Mouse (Mus musculus): ENCODE results near the gene Castor1. TPM values are rescaled to one million over a fixed set of nuclear protein-coding genes. Genes with fewer than 3 reads are reported as not detected.

The Castor1 gene
- polyA plus RNA-seq, 1 experiment from 2014 or later: 1.7 TPM

- no peaks in the 10 kb centered on the region for H3K9me3 ChIP-seq
- no peaks in the 10 kb centered on the region for H3K36me3 ChIP-seq
- H3K4me1 ChIP-seq: peaks cover 16% of the 10 kb centered on the region
- DNase-seq (ENCODE audit: low spot score): no peak
- H3K4me3 ChIP-seq: no peak overlapping the region
- 73% methylated on average over 5 of the region's 5 CpGs for WGBS
- H3K27me3 ChIP-seq (ENCODE audit: insufficient read depth, poor library complexity, severe bottlenecking): peaks cover 11% of the 10 kb centered on the region
- H3K27ac ChIP-seq: no peak overlapping the region
Observed at GRCm38 (mm10) chr11:4226569-4227325, 8.7 kb downstream of the Castor1 start.

GRCm38 (mm10) chr11:4228463-4228862, 10.4 kb downstream of the Castor1 start:
- 31% methylated on average over 8 of the region's 8 CpGs for WGBS
- Histone ChIP-seq H3K9me3 (no peaks in the 10 kb centered on the region), H3K36me3 (no peaks in the 10 kb centered on the region), H3K4me1 (peaks cover 18% of the 10 kb centered on the region), H3K4me3 (no peak overlapping the region), H3K27me3 (ENCODE audit: insufficient read depth, poor library complexity, severe bottlenecking) (peaks cover 10% of the 10 kb centered on the region), H3K27ac (no peak overlapping the region)
- no peak for DNase-seq (ENCODE audit: low spot score)

GRCm38 (mm10) chr11:4229841-4230240, 11.8 kb downstream of the Castor1 start:
- peaks cover 14% of the 10 kb centered on the region for H3K4me1 ChIP-seq
- no peaks in the 10 kb centered on the region for H3K36me3 ChIP-seq
- peaks cover 5% of the 10 kb centered on the region for H3K27me3 ChIP-seq (ENCODE audit: insufficient read depth, poor library complexity, severe bottlenecking)
- no peak overlapping the region for H3K4me3 ChIP-seq
- no peak for DNase-seq (ENCODE audit: low spot score)
- no peaks in the 10 kb centered on the region for H3K9me3 ChIP-seq
- no peak overlapping the region for H3K27ac ChIP-seq
- 51% methylated on average over 4 of the region's 4 CpGs for WGBS

GRCm38 (mm10) chr11:4231435-4231834, 13.4 kb downstream of the Castor1 start:
- Histone ChIP-seq H3K9me3 (no peaks in the 10 kb centered on the region), H3K27ac (no peak overlapping the region), H3K4me3 (no peak overlapping the region), H3K27me3 (ENCODE audit: insufficient read depth, poor library complexity, severe bottlenecking) (no peaks in the 10 kb centered on the region; the same call in 1 of the 2 replicates), H3K36me3 (no peaks in the 10 kb centered on the region), H3K4me1 (peaks cover 14% of the 10 kb centered on the region)
- WGBS: 87% methylated on average over 2 of the region's 2 CpGs
- no peak for DNase-seq (ENCODE audit: low spot score)

GRCm38 (mm10) chr11:4232644-4233043, 14.6 kb downstream of the Castor1 start:
- 48% methylated on average over 12 of the region's 12 CpGs for WGBS
- H3K9me3 ChIP-seq: no peaks in the 10 kb centered on the region
- H3K4me1 ChIP-seq: peaks cover 14% of the 10 kb centered on the region
- H3K4me3 ChIP-seq: no peak overlapping the region
- DNase-seq (ENCODE audit: low spot score): no peak
- no peaks in the 10 kb centered on the region; the same call in 1 of the 2 replicates for H3K27me3 ChIP-seq (ENCODE audit: insufficient read depth, poor library complexity, severe bottlenecking)
- H3K27ac ChIP-seq: no peak overlapping the region
- no peaks in the 10 kb centered on the region for H3K36me3 ChIP-seq

GRCm38 (mm10) chr11:4235052-4235655, 17.1 kb downstream of the Castor1 start:
- Histone ChIP-seq H3K27me3 (ENCODE audit: insufficient read depth, poor library complexity, severe bottlenecking) (peaks cover 8% of the 10 kb centered on the region; the same call in 1 of the 2 replicates), H3K4me3 (no peak overlapping the region), H3K4me1 (0 out of 2 replicates have a peak, but pooled peaks cover 5% of the 10 kb centered on the region), H3K9me3 (no peaks in the 10 kb centered on the region), H3K27ac (no peak overlapping the region), H3K36me3 (no peaks in the 10 kb centered on the region)
- 83% methylated on average over 6 of the region's 6 CpGs for WGBS
- no peak for DNase-seq (ENCODE audit: low spot score)

GRCm38 (mm10) chr11:4235665-4236545, 17.9 kb downstream of the Castor1 start, which contains the start of gene Osm:
Osm (plus strand) TSS chr11:4236420.
- WGBS: 69% methylated on average over 16 of the region's 16 CpGs
- Histone ChIP-seq H3K36me3 (no peaks in the 10 kb centered on the region), H3K27ac (no peak within 1 kb of the TSS), H3K27me3 (ENCODE audit: insufficient read depth, poor library complexity, severe bottlenecking) (peaks cover 8% of the 10 kb centered on the region; the same call in 1 of the 2 replicates), H3K4me3 (no peak within 1 kb of the TSS), H3K4me1 (0 out of 2 replicates have a peak, but pooled peaks cover 5% of the 10 kb centered on the region), H3K9me3 (no peaks in the 10 kb centered on the region)
- no peak for DNase-seq (ENCODE audit: low spot score)

GRCm38 (mm10) chr11:4236546-4237067, 18.6 kb downstream of the Castor1 start:
- no peak overlapping the region for H3K4me3 ChIP-seq
- no peaks in the 10 kb centered on the region for H3K36me3 ChIP-seq
- H3K27ac ChIP-seq: no peak overlapping the region
- 88% methylated on average over 21 of the region's 21 CpGs for WGBS
- H3K9me3 ChIP-seq: no peaks in the 10 kb centered on the region
- peaks cover 8% of the 10 kb centered on the region; the same call in 1 of the 2 replicates for H3K27me3 ChIP-seq (ENCODE audit: insufficient read depth, poor library complexity, severe bottlenecking)
- H3K4me1 ChIP-seq: 0 out of 2 replicates have a peak, but pooled peaks cover 5% of the 10 kb centered on the region
- DNase-seq (ENCODE audit: low spot score): no peak

- Histone ChIP-seq H3K27ac (no peak overlapping the region), H3K4me1 (0 out of 2 replicates have a peak, but pooled peaks cover 4% of the 10 kb centered on the region), H3K36me3 (no peaks in the 10 kb centered on the region), H3K9me3 (no peaks in the 10 kb centered on the region), H3K4me3 (no peak overlapping the region), H3K27me3 (ENCODE audit: insufficient read depth, poor library complexity, severe bottlenecking) (peaks cover 8% of the 10 kb centered on the region; the same call in 1 of the 2 replicates)
- 77% methylated on average over 18 of the region's 18 CpGs for WGBS
- no peak for DNase-seq (ENCODE audit: low spot score)
Observed at GRCm38 (mm10) chr11:4237389-4237912, 19.4 kb downstream of the Castor1 start.

GRCm38 (mm10) chr11:4238167-4238566, 20.1 kb downstream of the Castor1 start:
- no peak overlapping the region for H3K27ac ChIP-seq

GRCm38 (mm10) chr11:4239691-4240090, 21.7 kb downstream of the Castor1 start:
- DNase-seq (ENCODE audit: low spot score): no peak
- Histone ChIP-seq H3K4me3 (no peak overlapping the region), H3K27ac (no peak overlapping the region), H3K9me3 (no peaks in the 10 kb centered on the region), H3K27me3 (ENCODE audit: insufficient read depth, poor library complexity, severe bottlenecking) (peaks cover 8% of the 10 kb centered on the region; the same call in 1 of the 2 replicates), H3K36me3 (no peaks in the 10 kb centered on the region), H3K4me1 (no peaks in the 10 kb centered on the region)
- WGBS: 84% methylated on average over 23 of the region's 23 CpGs

More at GRCm38 (mm10) chr11:4238167-4238566, 20.1 kb downstream of the Castor1 start:
- H3K27me3 ChIP-seq (ENCODE audit: insufficient read depth, poor library complexity, severe bottlenecking): peaks cover 8% of the 10 kb centered on the region; the same call in 1 of the 2 replicates
- DNase-seq (ENCODE audit: low spot score): no peak
- WGBS: 84% methylated on average over 6 of the region's 6 CpGs
- no peak overlapping the region for H3K4me3 ChIP-seq
- no peaks in the 10 kb centered on the region for H3K4me1 ChIP-seq
- H3K36me3 ChIP-seq: no peaks in the 10 kb centered on the region
- H3K9me3 ChIP-seq: no peaks in the 10 kb centered on the region

GRCm38 (mm10) chr11:4240151-4240550, 22.1 kb downstream of the Castor1 start:
- Histone ChIP-seq H3K27me3 (ENCODE audit: insufficient read depth, poor library complexity, severe bottlenecking) (peaks cover 8% of the 10 kb centered on the region; the same call in 1 of the 2 replicates), H3K36me3 (no peaks in the 10 kb centered on the region), H3K4me3 (no peak overlapping the region), H3K27ac (no peak overlapping the region), H3K4me1 (no peaks in the 10 kb centered on the region), H3K9me3 (no peaks in the 10 kb centered on the region)
- DNase-seq (ENCODE audit: low spot score): no peak
- 74% methylated on average over 7 of the region's 7 CpGs for WGBS

All from heart, embryonic 10.5 days (tissue).